Mouse (Mus musculus) heart, embryonic 14.5 days (tissue): ENCODE results near the gene Rab30. TPM values are rescaled to one million over a fixed set of nuclear protein-coding genes. Genes with fewer than 3 reads are reported as not detected.
A peak's percentile ranks its signal among the peaks of the same experiment; 100 is the strongest.

Experiments
- ATAC-seq: fragments of 200-750 bp; cut with Nextera tagmentation; 2 replicates; pipeline ENCODE4 v1.8.0; 2017; ENCODE audit warnings: low read depth, moderate TSS enrichment; ENCODE audit not compliant: insufficient number of reproducible peaks, insufficient read depth, low FRiP score
- H3K27ac ChIP-seq, 2 experiments: fragments of 200-500 bp in 1 of 2; fragments of 300-500 bp in 1 of 2; sonication (generic) in 1 of 2; replicated peaks in 1 of 2; 2 replicates each; pipeline ENCODE4 v1.5.1; 2012 to 2014; ENCODE audit warnings: low read depth in 2 of 2, low read length in 2 of 2, control low read depth in 1 of 2, mild to moderate bottlenecking in 1 of 2, mixed read lengths in 1 of 2; ENCODE audit not compliant: control insufficient read depth in 1 of 2, insufficient read depth in 1 of 2
- H3K27me3 ChIP-seq: fragments of 300-500 bp; sonication (generic); 2 replicates; pipeline ENCODE4 v1.6.1; 2014; ENCODE audit warnings: mild to moderate bottlenecking, low read length, control low read depth; ENCODE audit not compliant: control insufficient read depth, insufficient read depth
- H3K36me3 ChIP-seq: fragments of 300-500 bp; sonication (generic); 2 replicates; pipeline ENCODE4 v1.6.1; 2014; ENCODE audit warnings: mild to moderate bottlenecking, control low read depth, low read length, mixed read lengths; ENCODE audit not compliant: control insufficient read depth, insufficient read depth
- H3K4me1 ChIP-seq, 2 experiments: fragments of 200-500 bp in 1 of 2; fragments of 300-500 bp in 1 of 2; sonication (generic) in 1 of 2; 2 replicates each; pipeline ENCODE4 v1.6.1; 2012 to 2014; ENCODE audit warnings: low read length in 2 of 2, control low read depth in 1 of 2, mixed read lengths in 1 of 2; ENCODE audit not compliant: control insufficient read depth in 2 of 2, insufficient read depth in 2 of 2
- H3K4me2 ChIP-seq: fragments of 300-500 bp; sonication (generic); 2 replicates; pipeline ENCODE4 v1.6.1; 2014; ENCODE audit warnings: mild to moderate bottlenecking, low read length
- H3K4me3 ChIP-seq, 2 experiments: fragments of 200-500 bp in 1 of 2; fragments of 300-500 bp in 1 of 2; sonication (generic) in 1 of 2; 2 replicates each; pipeline ENCODE4 v1.5.1; 2012 to 2014; ENCODE audit warnings: low read length in 2 of 2, mild to moderate bottlenecking in 2 of 2, control low read depth in 1 of 2, low read depth in 1 of 2, moderate library complexity in 1 of 2; ENCODE audit not compliant: control insufficient read depth in 1 of 2, insufficient read depth in 1 of 2
- H3K9ac ChIP-seq: fragments of 300-500 bp; sonication (generic); 2 replicates; pipeline ENCODE4 v1.6.1; 2014; ENCODE audit warnings: mild to moderate bottlenecking, low read length
- H3K9me3 ChIP-seq: fragments of 300-500 bp; sonication (generic); 2 replicates; pipeline ENCODE4 v1.6.1; 2016; ENCODE audit warnings: low read length, control low read depth; ENCODE audit not compliant: control insufficient read depth
- WGBS: fragments of 180-500 bp; shearing (Covaris S2); extraction: QIAGEN DNeasy Blood & Tissue Kit; methylation state at CpG from one replicate; pipeline ENCODE4 v1.1.7; 2014; 5-methylcytosine and 5-hydroxymethylcytosine counted together
- polyA plus RNA-seq: library from polyadenylated mRNA; unstranded; fragments of >200 nt; fragmentation: Nextera tagmentation; extraction: Ambion mirVana; gene quantifications from 2 replicates; pipeline ENCODE4 v1.2.1, GENCODE M21; 2014

Rab30 gene
- polyA plus RNA-seq, 1 experiment from 2014 or later: 7.5 TPM

- H3K9me3 ChIP-seq: 0 out of 2 replicates have a peak, but pooled peaks cover 2% of the 10 kb centered on the region
- H3K36me3 ChIP-seq: no peaks in the 10 kb centered on the region
- peak overlapping the region; percentile 62 for H3K9ac ChIP-seq
- H3K27ac ChIP-seq: peak overlapping the region; percentile 24 to 34; a peak in 1 of 4 replicates
- peaks cover 7 to 11% of the 10 kb centered on the region in 2 experiments; a peak in 2 of 4 replicates for H3K4me1 ChIP-seq
- peak; percentile 31; the same call in 1 of the 2 replicates for ATAC-seq
- H3K4me3 ChIP-seq: peak overlapping the region; percentile 17 to 26; a peak in 3 of 4 replicates
- WGBS: 26% methylated on average over 17 of the region's 17 CpGs
- H3K27me3 ChIP-seq: no peaks in the 10 kb centered on the region
- H3K4me2 ChIP-seq: peak overlapping the region; percentile 60
These were observed 35.9 kb downstream of the Rab30 start for GRCm38 (mm10) chr7:92777108-92777973.

DNA sequence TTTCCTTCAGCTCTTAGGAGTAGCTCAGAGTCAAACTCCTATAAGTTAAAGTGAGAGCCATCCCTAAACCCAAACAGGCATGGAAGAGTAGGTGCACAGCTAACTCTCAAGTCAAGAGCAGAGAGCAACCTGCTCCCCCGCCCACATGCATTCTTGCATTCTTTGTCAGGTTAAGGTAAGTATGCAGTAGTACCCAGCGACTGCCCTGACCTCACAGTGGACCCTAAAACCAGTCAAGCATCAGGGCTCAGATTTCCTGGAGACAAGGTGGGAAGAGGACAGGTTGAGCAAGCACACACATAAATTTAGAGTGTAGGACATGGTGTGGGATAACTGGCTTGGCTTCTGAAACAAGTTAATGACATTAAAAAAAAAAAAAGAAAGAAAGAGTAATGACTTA lies 37.7 kb downstream of the Rab30 start:
- Histone ChIP-seq H3K4me3 (no peak overlapping the region), H3K27ac (no peak overlapping the region), H3K4me2 (no peak overlapping the region), H3K9ac (no peak overlapping the region), H3K36me3 (no peaks in the 10 kb centered on the region), H3K4me1 (peaks cover 7 to 11% of the 10 kb centered on the region in 2 experiments; a peak in 2 of 4 replicates), H3K9me3 (0 out of 2 replicates have a peak, but pooled peaks cover 2% of the 10 kb centered on the region), H3K27me3 (no peaks in the 10 kb centered on the region)
- no peak for ATAC-seq
- 67% methylated on average over 2 of the region's 2 CpGs for WGBS

DNA sequence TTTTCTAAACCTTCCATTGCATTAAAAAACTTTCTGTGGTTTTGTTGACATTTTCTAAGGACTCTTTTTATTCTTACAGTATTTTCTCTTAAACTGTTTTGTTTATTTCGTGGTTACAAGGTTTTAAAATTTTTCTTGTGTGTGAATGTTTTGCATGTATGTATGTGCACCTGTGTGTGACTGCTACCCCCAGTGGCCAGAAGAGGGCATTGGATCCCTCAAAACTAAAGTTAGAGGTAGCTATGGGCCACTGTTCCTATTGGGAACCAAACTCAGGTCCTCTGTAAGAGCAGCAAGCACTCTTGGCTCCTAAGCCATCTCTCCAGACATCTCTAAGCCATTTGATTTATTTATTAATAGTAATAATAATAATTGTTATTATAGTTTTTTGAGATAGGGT lies 40.0 kb downstream of the Rab30 start:
- Histone ChIP-seq H3K27me3 (no peaks in the 10 kb centered on the region), H3K9ac (no peak overlapping the region), H3K4me1 (peaks cover 7 to 9% of the 10 kb centered on the region in 2 experiments; a peak in 2 of 4 replicates), H3K27ac (no peak overlapping the region), H3K4me2 (no peak overlapping the region), H3K4me3 (no peak overlapping the region), H3K9me3 (peaks cover 2% of the 10 kb centered on the region; the same call in 1 of the 2 replicates), H3K36me3 (no peaks in the 10 kb centered on the region)
- WGBS: 73% methylated on average over 1 of the region's 1 CpGs
- ATAC-seq: no peak

GRCm38 (mm10) chr7:92781948-92782347 lies 40.5 kb downstream of the Rab30 start:
- WGBS: 73% methylated on average over 3 of the region's 3 CpGs
- Histone ChIP-seq H3K4me3 (no peak overlapping the region), H3K9ac (no peak overlapping the region), H3K36me3 (no peaks in the 10 kb centered on the region), H3K4me1 (peaks cover 4 to 6% of the 10 kb centered on the region in 2 experiments; a peak in 2 of 4 replicates), H3K9me3 (peaks cover 2% of the 10 kb centered on the region; the same call in 1 of the 2 replicates), H3K27me3 (no peaks in the 10 kb centered on the region), H3K27ac (no peak overlapping the region), H3K4me2 (no peak overlapping the region)
- no peak for ATAC-seq

GRCm38 (mm10) chr7:92782511-92782910 lies 41.1 kb downstream of the Rab30 start:
- H3K27ac ChIP-seq: no peak overlapping the region
- H3K4me2 ChIP-seq: no peak overlapping the region
- H3K9ac ChIP-seq: no peak overlapping the region
- H3K36me3 ChIP-seq: no peaks in the 10 kb centered on the region
- no peak overlapping the region for H3K4me3 ChIP-seq
- H3K9me3 ChIP-seq: peaks cover 2% of the 10 kb centered on the region; the same call in 1 of the 2 replicates
- no peaks in the 10 kb centered on the region for H3K27me3 ChIP-seq
- WGBS: 77% methylated on average over 9 of the region's 9 CpGs
- H3K4me1 ChIP-seq: peaks cover 0 to 2% of the 10 kb centered on the region in 2 experiments; a peak in 2 of 4 replicates
- no peak for ATAC-seq

DNA sequence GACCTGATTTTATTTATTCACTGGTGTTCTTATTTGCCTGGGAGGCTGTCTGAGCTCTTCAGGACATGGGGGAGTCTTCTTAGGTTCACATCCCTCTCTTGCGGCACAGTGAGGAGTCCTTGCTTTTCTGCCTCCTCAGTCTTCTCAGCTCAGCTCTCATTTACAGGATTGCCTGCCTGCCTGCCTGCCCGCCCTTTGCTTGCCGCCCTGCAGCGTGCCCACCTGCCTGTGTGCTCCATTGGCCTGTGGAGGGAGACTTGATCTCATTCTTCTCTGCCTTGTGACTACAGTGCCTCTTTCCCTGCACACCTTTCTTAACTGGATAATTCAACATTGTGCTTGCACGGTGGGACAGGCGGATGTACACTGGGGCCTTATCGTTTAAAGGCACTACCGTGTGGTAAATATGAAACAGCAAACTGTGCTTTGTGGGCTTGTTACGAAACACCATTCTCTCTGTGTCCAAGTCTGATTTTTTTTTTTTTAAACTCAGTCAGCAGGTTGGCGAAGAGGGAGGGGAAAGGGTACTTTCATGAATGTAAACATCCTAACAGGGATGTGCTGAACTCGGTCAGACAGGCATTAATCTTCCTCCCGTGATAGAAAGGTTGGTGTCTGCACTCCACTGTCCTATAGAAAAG lies 41.9 kb downstream of the Rab30 start:
- peaks cover 2% of the 10 kb centered on the region; the same call in 1 of the 2 replicates for H3K9me3 ChIP-seq
- WGBS: 81% methylated on average over 12 of the region's 12 CpGs
- H3K27ac ChIP-seq: no peak overlapping the region
- no peak for ATAC-seq
- H3K36me3 ChIP-seq: no peaks in the 10 kb centered on the region
- H3K4me2 ChIP-seq: no peak overlapping the region
- H3K27me3 ChIP-seq: no peaks in the 10 kb centered on the region
- no peak overlapping the region for H3K9ac ChIP-seq
- H3K4me1 ChIP-seq: no peaks in the 10 kb centered on the region
- H3K4me3 ChIP-seq: no peak overlapping the region

DNA sequence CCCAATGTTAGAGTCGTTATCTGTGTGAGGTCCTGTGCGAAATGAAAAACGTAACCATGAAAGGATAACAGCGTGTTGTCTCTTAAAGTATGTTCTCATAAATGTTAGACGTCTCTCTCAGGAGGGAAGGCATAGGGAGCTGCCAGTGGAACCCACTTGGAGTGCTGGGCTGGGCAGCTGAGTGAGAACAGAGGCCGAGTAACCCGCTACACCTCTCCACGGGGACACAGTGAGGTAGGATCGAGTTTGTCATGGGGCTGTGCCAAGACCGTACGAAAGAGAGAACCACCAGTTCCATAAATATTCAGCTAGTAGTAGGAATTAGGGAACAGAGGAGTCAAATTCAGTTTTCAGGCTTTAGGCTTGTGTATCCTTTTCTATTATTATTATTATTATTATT lies 42.5 kb downstream of the Rab30 start:
- Histone ChIP-seq H3K4me1 (no peaks in the 10 kb centered on the region), H3K36me3 (no peaks in the 10 kb centered on the region), H3K9ac (no peak overlapping the region), H3K27me3 (no peaks in the 10 kb centered on the region), H3K4me3 (no peak overlapping the region), H3K4me2 (no peak overlapping the region), H3K9me3 (peaks cover 2% of the 10 kb centered on the region; the same call in 1 of the 2 replicates), H3K27ac (no peak overlapping the region)
- WGBS: 83% methylated on average over 11 of the region's 11 CpGs
- no peak for ATAC-seq
